Mouse (Mus musculus) megakaryocyte, embryonic 14.5 days (primary cell): Measurements from ENCODE around the gene Pak1ip1.

Experiments
- FLI1 ChIP-seq: IDR thresholded peaks from 2 replicates; pipeline ENCODE4 v1.6.1; 2012; ENCODE audit warnings: low read length, inconsistent platforms, mixed read lengths
- GATA1 ChIP-seq: IDR thresholded peaks from 3 replicates; pipeline ENCODE4 v1.6.1; 2012; ENCODE audit warnings: mixed read lengths, low read length, inconsistent platforms, borderline replicate concordance

- TF ChIP-seq GATA1, result no peak
- TF ChIP-seq FLI1, result no peak
These were observed 27.8 kb upstream of the Pak1ip1 start for GRCm38 (mm10) chr13:40972976-40973375.
